Mouse (Mus musculus): ENCODE data around the gene Foxb1. TPM values are rescaled to one million over a fixed set of nuclear protein-coding genes. Genes with fewer than 3 reads are reported as not detected.

Gene Foxb1
- not detected for total RNA-seq (2021)
- long read RNA-seq, experiment 1 = 0 reads
- long read RNA-seq, experiment 2 = 0 reads

DNA sequence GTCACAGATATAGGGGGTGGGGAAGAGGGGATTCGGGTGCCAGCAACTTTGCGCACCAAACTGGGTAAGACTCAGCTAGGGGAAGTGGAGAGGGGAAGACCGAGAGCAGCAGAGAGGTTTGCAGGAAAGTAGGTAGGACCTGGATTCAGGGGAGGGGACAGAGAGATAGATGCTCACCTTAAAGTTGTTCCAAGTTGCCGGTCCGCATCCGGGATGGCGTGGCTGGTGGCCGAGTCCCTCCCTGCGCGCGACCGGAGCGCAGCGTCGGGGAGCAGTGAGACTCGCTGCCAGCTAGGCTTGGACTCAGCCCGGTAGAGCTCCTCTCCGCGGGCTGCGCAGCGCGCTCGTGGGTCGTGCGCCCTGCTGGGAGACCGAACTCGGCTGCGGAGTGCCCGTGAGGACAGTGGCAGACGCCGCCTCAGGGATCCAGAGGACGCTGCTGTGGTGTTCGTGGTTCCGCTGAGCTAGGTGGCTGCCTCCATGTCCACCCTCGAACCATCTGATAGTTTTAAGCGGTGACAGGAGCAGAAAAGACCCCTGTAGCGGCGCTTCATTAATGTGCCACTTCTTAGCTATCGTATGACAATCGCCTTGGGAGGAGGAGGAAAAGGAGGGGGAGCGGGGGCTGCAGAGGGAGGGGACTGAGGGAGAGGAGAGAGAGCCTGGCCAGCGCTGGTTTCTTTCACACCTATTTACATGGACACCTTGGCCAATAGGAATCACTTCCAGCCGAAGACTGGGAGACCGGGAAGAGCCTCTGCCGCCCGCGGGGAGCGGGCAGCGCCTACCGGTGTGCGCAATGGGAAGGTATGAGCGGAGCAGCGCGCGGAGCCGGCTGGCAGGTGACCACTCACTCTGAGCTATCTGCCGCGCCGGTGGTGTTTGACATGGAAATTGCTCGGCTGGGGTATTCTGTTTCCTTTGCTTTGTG lies at the start of gene Foxb1:
Gene Foxb1, minus strand, starts transcription at position 570 of the 931 bp plus-strand sequence.
- no peak for DNase-seq (ENCODE audit: low spot score in 2 of 2)

DNA sequence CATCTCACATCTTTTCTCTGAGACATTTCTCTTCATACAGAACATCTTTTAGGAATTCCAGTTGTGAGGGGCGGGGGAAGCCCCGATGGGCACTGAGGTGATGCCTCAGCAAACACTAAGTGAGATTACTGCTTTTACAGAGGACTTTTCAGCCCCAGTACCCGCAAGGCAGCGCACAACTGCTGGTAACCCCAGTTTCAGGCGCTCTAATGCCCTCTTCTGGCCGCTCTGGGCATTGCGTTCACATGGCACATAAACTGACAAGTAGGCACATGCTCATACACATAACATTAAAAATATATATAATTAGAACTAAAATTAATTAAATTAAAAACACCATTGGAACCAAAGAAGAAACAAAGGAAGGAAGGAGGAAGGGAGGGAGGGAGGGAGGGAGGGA lies 29.8 kb upstream of the Foxb1 start:
- DNase-seq (ENCODE audit: low spot score in 2 of 2) = no peak

DNA sequence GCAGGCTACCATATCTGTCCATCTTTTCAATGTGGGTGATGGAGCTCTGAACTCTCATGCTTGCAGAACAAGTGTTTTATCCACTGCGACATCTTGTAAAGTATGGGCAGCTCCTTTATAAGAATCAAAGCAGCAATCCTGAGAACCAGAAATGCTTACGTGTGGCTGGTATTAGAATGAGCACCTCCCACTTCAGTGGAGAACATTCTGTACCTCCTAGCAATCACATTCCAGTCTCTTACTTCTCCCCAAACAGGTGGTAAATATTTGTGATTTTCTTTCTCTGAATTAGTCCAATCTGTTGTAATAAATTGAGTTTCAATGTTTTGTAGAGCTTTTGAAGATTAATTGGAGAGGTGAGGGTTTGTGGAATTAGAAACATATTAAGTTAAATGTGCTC lies 19.3 kb upstream of the Foxb1 start:
- DNase-seq (ENCODE audit: low spot score in 2 of 2) = no peak

DNA sequence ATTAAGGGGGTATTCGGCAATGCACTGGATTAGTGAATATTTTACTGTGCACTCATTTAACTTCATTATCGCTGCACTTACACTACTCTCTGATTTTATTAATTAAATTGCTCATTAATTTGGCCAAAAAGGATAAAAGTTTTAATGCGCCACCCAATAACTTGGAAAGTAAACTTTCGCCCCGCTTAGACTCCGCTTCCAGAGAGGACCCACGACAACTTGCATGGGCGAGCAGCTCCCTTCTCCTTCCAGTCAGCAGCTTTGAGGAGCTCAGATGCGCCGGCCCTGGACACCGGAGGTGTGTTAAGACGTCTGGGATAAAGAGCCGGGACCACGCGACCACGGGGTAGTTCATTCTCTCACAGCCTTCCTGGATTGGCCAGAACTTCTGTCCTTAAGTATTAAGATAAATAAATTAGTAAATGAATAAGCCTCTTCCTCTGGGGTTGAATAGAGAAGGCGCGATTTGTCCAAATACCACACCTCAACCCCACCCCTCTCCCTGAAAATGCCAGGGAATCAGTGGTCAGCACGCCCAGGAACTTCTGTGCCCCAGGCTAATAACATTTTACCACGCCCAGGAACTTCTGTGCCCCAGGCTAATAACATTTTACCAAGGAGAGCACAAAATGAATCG lies 9.3 kb upstream of the Foxb1 start:
- no peak for DNase-seq (ENCODE audit: low spot score in 2 of 2)

DNA sequence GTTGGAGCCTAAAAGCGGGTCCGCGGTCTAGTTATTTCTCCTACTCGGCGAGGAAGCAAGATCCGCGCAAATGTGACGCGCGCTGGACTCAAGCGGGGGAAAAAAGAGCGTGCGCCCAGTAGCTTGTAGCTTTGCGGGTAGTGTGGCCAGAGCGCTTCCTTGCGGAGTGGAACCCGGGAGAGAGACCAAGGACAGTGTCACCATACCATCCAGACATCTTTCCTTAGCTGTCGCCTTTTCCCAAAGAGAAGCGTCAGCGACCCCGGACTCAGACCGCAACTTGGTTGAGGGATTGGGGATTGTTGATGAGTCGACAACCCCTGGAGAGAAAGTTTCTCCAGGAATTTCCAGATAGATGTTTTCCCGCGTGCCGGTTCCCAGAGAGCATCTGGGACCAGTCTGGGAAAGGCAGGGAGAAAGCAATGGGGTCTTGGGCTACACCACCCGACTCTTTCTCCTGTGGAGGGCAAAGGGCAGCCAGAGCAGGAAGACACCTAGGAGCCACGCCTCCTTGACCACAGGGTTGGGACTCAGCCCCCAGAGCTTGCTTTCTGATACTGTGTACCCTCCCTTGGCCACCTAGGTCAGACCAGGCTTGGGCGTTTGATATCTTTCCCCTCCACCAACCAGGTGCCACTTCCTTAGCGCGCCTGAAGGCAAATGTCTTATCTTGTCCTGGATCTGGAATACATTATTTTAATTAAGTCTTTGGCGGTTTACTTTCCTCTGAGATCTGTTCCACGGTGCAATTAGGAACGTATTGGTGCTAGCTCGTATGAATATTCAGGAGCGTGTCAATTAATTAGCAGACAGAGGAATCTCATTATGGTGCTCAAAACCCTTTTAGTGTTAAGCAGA lies 8.6 kb upstream of the Foxb1 start:
- no peak for DNase-seq (ENCODE audit: low spot score in 2 of 2)

DNA sequence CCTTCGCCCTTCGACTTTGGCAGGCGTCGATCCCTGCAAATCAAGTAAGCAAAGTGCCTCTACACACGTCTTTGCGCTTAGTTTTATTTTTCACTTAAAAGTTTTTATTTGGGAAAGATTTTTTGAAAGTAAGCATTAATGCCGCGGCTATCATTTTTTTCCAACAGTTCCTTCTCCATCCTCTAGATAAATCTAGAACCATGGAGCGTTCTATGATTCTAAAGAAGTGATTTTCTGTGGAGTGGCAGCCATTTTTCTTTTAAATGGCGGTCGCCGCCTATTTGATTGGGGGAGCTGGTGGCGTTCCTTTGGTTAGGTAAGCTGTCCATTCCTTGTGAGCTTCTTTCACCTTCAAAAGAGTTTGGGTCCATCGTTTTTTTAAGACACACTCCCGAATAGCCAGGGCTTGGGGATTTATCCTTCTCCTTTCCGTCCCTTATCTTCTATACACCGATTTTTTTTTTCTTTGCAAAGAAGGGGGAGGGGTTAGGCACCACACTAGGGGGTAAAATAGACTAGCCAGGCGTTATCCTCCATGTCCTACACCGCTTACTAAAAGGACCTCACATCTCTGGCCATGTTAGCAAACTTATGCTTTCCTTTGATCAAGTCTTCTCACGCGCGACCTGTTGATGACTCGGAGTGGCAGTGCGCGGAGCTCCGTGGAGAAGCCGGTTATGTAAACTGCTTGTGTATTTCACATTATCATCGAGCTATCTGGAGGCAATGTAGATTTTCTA lies 7.6 kb upstream of the Foxb1 start:
- DNase-seq (ENCODE audit: low spot score in 2 of 2) = no peak

DNA sequence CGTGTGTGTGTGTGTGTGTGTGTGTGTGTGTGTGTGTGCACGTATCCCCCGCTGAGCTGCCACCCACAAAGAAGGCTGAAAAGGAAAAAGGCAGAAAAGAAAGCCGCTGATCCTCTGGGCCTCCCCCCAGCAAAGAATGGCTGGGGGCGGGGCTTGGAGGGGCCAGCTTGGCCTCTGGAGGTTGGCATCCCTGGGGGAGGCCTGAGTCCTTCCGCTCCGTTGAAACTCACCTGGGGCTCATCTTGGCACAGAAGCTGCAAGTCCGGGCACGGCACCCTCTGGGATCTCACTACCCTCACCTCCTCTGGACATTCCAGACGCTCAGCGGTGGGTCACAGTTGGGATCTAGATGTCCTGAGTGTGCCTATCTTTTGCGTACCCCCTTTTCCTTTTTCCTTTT lies 6.7 kb upstream of the Foxb1 start:
- no peak for DNase-seq (ENCODE audit: low spot score in 2 of 2)

DNA sequence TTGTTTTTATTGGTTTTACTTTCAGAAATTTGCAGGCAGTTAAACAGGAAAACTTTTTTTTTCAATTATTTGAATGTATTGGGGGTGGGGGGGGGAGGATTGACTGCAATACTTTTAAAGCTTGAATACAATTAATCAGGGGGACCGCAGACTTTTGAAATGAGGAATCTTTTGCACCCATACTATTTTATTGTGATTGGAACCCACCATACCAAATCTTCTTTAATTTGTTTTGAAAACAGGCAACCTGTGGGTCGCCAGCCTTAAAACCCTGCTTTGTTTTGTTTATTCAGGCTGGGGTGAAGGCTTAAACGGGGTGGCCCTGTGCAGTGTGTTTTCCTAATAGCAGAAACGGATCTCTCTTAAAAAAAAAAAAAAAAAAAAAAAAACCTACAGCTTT lies 6.2 kb upstream of the Foxb1 start:
- no peak for DNase-seq (ENCODE audit: low spot score in 2 of 2)

DNA sequence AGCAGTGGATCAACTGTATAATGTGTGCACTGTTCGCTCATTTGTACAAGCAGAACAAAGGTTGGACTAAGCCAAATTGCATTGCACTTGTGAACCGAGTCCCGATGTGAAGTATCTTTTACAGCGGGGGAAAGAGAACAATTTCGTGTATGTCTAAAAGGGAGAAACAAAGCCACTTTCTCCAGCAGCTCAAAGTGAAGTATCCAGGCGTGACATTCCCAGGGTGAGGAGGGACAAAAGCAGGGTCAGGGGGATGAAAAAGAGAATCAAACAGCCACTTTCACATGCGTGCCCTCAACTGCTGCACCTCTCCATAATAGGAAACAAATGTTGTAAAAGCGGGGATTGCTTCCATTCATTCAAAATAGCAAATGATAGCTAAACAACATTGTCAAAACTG lies 5.6 kb upstream of the Foxb1 start:
- DNase-seq (ENCODE audit: low spot score in 2 of 2) = no peak

DNA sequence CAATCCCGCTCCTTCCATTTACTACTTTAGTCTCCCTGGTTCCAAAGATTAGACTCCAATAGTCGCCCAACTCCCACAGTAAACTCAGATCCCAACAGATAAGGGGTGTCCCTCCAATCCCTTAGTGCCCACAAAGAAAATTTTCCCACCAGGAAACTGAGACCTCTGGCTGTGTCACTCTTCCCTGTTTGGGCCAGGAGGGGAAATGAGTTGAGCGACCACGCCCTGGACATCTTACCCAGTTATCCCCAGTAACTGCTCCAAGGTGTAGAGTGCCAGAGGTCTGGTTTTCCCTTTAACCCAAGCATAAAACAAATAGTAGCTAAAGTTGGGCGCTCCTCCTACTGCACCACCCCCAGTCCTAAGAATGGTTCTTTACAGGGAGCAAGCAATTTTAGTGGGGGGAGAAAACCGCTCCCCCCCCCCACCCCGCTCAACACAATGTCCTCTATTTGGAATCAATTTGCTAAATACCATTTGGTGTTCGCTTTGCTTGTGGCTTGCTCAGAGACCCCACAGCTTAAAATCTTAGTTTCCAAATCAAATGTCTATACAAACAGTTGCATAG lies 4.8 kb upstream of the Foxb1 start:
- DNase-seq (ENCODE audit: low spot score in 2 of 2) = no peak

DNA sequence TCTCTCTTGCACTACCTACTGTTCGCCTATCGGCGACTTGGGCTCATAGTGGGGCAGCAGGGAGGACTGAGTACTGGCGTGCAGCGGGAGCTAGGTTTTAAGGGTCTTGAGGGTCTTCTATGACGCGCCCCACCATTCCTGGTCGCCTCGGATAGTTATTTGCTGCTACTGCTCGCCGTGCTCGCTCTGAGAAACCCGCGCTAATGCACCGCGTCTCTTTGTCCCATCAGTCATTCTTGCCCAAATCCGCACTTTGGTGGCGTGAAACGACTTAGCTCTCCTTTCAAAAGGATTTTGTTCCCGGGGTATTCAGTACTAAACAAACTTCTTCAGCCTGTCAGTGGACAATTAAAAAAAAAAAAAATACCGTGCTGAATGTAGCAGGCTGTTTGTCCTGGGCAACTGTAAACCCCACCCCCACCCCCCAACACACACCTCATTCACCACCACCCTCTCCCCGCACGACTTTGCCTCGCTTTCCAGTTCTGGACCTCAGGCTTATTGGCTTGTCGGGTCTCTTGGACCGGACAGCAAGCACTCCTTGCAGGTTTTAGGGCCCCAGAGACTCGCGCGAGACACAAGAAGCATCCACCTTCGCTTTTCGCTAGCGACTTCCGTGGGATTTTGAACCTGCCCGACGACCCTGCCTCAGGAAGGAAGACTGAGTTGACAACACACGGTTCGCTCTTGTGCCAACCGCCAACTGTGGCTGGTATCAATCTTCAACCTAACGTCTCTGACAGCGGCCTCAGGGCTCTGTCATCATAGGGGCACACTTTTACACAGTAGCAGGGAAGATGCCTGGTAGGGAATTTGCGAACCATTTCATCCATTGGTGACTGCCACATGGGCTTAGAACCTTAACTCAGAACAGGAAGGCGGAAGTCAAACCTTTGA lies 4.1 kb upstream of the Foxb1 start:
- no peak for DNase-seq (ENCODE audit: low spot score in 2 of 2)

DNA sequence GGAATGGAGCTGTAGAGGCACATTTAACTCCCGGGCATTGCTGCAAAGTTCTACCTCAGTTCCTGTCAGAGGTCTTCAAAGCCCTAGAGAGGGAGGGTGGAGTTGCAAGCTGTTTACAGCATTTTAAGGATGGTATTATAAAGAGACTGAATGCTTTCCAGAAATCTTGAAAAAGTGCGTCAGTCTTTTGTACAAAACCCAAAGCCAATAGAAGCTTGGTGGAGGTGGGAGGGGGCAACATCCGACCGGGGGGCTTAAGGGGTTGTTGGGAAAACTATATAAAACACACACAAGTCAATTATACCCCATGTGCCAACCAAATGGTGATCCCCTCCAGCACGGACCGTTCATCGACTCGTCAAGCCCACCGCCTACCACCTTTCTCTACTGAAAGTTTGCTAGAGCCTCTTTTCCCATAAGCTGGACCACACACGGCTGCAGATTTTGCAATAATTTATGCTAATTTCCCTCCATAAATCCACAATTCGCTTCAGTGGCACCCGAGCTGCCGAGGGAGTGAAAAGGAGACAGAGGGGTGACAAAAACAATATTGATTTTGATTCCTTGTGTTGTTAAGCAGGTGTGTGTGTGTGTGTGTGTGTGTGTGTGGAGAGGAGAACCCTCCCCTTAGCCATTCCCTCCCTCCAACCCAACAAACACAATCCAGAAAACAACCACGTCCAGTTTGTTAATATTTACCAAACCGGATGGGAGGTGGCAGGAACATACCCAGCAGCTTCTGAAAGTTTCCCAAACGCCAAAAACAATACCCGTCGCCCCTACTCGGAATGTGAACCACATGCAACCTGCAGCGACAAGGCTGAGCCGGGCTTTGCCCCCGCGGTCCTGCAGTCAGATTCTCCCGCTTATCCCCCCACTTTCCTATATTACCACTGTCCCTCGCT lies 3.2 kb upstream of the Foxb1 start:
- no peak for DNase-seq (ENCODE audit: low spot score in 2 of 2)

DNA sequence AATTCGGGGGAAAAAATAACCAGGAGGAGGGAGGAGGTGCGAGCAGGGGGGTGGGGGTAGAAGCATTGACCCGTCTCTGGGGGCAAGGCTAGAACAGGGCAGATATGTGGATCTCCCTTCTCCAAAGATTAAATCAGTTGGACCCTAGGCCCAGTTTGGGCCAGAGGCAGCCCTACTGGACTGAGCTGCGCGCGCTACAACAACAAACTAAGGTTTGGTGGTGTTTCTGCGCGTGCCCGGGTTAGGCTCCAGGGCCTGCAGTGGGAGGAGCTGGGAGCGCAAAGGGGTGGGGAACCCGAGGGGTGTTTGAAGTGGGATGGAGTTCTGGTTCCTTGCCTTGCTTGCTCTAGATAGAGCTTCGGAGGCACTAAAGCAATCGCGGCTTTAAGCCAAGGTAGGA lies 2.0 kb upstream of the Foxb1 start:
- DNase-seq (ENCODE audit: low spot score in 2 of 2) = no peak

DNA sequence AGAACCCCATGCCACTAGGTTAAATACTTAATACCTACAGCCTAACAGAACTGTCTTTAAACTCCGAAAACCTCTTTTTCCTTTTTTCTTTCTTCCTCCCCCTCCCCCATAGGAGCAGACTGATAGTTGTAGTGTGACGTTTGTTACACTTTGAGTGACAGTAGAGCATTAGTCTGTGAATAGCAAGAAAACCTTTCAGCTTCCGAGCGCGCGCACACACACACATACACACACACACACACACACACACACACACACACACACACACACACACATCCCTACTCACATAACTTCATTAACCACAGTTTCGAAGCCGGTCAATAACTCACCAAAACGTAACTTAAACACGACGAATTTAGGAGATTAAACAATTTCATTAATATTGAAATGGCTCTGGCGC lies 1.5 kb upstream of the Foxb1 start:
- DNase-seq (ENCODE audit: low spot score in 2 of 2) = no peak

DNA sequence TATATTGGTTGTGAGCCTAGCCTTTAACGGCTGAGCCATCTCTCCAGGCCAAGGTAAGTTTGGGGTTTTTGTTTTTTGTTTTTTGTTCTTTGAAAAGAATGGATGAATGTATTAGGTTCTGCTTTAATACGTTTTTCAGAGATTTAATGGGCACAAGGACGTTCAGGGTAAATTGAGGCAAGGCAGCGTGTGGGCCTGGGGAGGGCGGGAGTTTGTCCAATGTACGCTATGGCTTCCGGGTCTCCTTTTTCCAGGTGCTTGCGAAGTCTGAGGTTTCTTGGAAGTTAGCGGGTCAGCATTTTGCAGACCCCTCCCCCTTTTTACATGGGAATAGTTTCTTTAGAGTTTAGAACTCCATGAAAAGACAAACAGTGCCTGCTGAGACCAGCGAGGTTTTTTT lies 829 bp upstream of the Foxb1 start:
- no peak for DNase-seq (ENCODE audit: low spot score in 2 of 2)

DNA sequence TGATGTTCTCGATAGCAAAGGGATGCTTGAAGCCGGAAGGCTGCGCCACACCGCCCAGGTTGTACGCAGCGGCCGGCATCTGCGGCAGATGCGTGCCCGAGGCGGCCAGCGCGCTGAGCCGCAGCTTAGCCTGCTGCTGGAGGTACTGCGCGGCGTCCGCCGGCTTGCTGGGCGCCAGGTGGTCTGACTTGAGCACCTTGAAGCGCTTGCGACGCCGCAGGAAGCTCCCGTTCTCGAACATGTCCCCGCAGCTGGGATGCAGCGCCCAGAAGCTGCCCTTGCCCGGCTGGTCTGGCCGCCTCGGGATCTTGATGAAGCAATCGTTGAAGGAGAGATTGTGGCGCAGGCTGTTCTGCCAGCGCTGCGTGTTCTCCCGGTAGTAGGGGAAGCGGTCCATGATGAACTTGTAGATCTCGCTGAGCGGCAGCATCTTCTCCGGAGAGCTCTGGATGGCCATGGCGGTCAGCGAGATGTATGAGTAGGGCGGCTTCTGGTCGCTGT lies 969 bp downstream of the Foxb1 start:
- no peak for DNase-seq (ENCODE audit: low spot score in 2 of 2)

DNA sequence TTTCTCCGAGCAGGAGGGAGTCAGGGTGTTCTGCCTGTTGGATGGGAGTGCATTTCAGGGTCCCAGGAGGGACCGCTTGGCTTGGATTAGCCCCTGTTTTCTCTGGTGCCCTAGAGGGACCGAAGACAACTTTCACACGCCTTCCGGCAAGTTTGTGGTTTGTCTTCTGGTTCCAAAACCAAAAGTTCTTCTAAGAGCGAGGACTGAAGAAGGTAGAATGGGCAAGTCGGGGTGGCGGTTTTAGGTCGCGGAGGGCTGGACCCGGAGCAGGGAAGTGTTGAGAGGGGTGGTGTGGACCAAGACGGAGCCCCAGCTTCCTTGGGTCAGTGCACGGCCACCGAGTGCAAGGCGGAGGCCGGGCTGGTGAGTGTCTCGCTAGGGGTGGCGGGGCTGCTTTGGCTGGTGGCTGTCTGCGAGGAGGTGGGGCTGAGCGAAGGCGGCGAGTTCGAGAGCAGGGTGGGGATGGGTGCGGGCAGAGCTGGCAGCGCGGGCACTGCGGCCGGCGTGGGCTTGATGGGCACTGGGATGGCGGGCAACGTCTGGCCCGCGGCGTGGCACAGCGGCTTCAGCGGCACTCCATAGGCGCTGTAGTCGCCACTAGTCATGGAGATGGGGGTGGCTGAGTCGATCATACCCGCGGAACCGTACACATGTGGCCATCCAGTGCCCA lies 1.7 kb downstream of the Foxb1 start:
- DNase-seq (ENCODE audit: low spot score in 2 of 2) = no peak

DNA sequence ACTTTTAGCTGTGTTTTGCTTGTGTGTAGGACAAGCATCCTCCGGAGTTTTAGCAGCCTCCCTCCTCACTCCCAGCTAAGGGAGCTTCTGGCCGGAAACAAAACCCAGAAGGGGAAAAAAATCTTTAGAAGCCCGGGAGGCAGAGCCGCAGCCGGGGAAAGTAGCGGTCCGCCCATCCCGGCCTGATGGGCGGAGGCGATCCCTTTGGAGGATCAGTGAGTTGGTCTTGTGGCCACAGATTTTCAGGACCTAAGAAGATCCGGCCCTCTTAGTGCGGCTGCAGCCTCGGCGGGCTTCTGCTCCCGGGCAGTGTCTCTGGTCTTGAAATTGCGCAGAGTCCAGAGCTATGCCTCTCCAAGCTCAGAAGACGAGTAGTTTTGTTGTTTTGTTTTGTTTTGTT lies 2.2 kb downstream of the Foxb1 start:
- no peak for DNase-seq (ENCODE audit: low spot score in 2 of 2)

All from adrenal gland, adult 18-20 months (tissue).